Mouse (Mus musculus) lung, adult 18-20 months (tissue): ENCODE measurements around the gene Tmem151a.
"Not testable (repeated sequence)": the region's sequence is repeated elsewhere in the genome, so short reads cannot be mapped to it uniquely, and the experiment has no call there.

Source experiments
- DNase-seq, 2 experiments: peaks; one replicate each; pipeline ENCODE4 v3.0.0; 2022; ENCODE audit warnings: mixed read lengths in 2 of 2

Tmem151a gene

GRCm38 (mm10) chr19:5094243-5094632 is 8.9 kb upstream of the Tmem151a start:
- peak; percentile 84 to 88 for DNase-seq

GRCm38 (mm10) chr19:5093481-5094242 is 8.3 kb upstream of the Tmem151a start:
- DNase-seq: no peak

GRCm38 (mm10) chr19:5092083-5092482 is 6.8 kb upstream of the Tmem151a start:
- no peak for DNase-seq

- no peak for DNase-seq
These were observed 4.0 kb upstream of the Tmem151a start for GRCm38 (mm10) chr19:5089324-5089723.

GRCm38 (mm10) chr19:5087884-5088728 is 2.8 kb upstream of the Tmem151a start, which contains the start of gene Yif1a:
Gene Yif1a, plus strand, starts transcription at chr19:5088538.
- DNase-seq: peak; percentile 97 to 98

GRCm38 (mm10) chr19:5086533-5086932 is 1.2 kb upstream of the Tmem151a start:
- DNase-seq: not testable (repeated sequence)

- no peak for DNase-seq
These were observed 542 bp downstream of the Tmem151a start for GRCm38 (mm10) chr19:5084834-5085144.

GRCm38 (mm10) chr19:5083961-5084833 is 1.1 kb downstream of the Tmem151a start:
- no peak for DNase-seq

GRCm38 (mm10) chr19:5082596-5082995 is 2.7 kb downstream of the Tmem151a start:
- no peak for DNase-seq

- DNase-seq: no peak
These were observed 3.3 kb downstream of the Tmem151a start for GRCm38 (mm10) chr19:5082005-5082404.

GRCm38 (mm10) chr19:5079279-5079678 is 6.1 kb downstream of the Tmem151a start:
- DNase-seq: no peak

GRCm38 (mm10) chr19:5073518-5073917 is 11.8 kb downstream of the Tmem151a start:
- no peak for DNase-seq

- DNase-seq: peak; percentile 44 to 52
These were observed 12.3 kb downstream of the Tmem151a start for GRCm38 (mm10) chr19:5073028-5073427.

GRCm38 (mm10) chr19:5072389-5073019 is 12.8 kb downstream of the Tmem151a start:
- DNase-seq: peak in 1 of 2 experiments; percentile 39

GRCm38 (mm10) chr19:5071545-5072369 is 13.6 kb downstream of the Tmem151a start:
- DNase-seq: peak; percentile 84 to 87

- no peak for DNase-seq
These were observed 14.3 kb downstream of the Tmem151a start for GRCm38 (mm10) chr19:5071077-5071476.

- DNase-seq: no peak
These were observed 15.4 kb downstream of the Tmem151a start for GRCm38 (mm10) chr19:5069978-5070377.

GRCm38 (mm10) chr19:5069486-5069885 is 15.8 kb downstream of the Tmem151a start:
- DNase-seq: no peak

GRCm38 (mm10) chr19:5068570-5069234 is 16.6 kb downstream of the Tmem151a start:
- no peak for DNase-seq

GRCm38 (mm10) chr19:5067867-5068569 is 17.3 kb downstream of the Tmem151a start, which contains the start of gene Cd248:
Gene Cd248, plus strand, starts transcription at chr19:5068078.
- peak; percentile 49 to 59 for DNase-seq
